Mouse (Mus musculus) embryo, embryonic 10 days (tissue): ENCODE measurements around the gene Speer1.
"Not testable (repeated sequence)": the region's sequence is repeated elsewhere in the genome, so short reads cannot be mapped to it uniquely, and the experiment has no call there.

Experiments used
- DNase-seq: peaks from one replicate; pipeline ENCODE4 v3.0.0-alpha.2; 2015; ENCODE audit warnings: low spot score

Speer1 gene

DNA sequence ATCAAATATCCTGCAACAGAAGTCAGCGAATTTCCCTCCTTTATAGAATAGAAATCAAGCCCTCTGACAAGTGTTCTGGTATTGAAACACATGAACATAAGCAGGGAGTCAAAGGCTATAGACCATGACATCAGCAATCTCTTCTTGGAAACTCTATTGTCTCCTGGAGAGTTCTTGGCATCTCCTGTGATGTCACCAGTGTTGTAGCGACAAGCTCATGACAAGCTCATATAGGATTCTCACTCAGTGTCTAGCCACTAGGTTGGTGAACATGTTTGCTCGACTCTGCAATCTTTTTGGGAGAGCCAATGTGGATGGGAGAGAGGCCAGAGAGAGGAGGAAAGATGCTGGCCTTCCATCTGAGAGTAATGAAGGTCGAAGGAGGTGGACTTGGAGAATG is at the start of gene Speer1:
TSS of gene Speer1 (plus strand) at position 301 of the 400 bp plus-strand sequence.
- not testable (repeated sequence) for DNase-seq
